Mouse (Mus musculus) CH12.LX (cell line): ENCODE measurements around the gene Olfr374. TPM values are rescaled to one million over a fixed set of nuclear protein-coding genes. Genes with fewer than 3 reads are reported as not detected.
A peak's percentile ranks its signal among the peaks of the same experiment; 100 is the strongest.

Experiments
- DNase-seq: peaks from one replicate; pipeline ENCODE4 v3.0.0-alpha.2; 2013; ENCODE audit errors: extremely low read depth
- H3K27ac ChIP-seq: 2 replicates; pipeline ENCODE4 v1.5.1; 2012; ENCODE audit warnings: low read depth, mild to moderate bottlenecking, control low read depth, moderate library complexity; ENCODE audit not compliant: insufficient read depth
- H3K27me3 ChIP-seq: replicated peaks from 2 replicates; pipeline ENCODE3; 2012; ENCODE audit warnings: inconsistent platforms
- H3K36me3 ChIP-seq, 2 experiments: replicated peaks in 1 of 2; 2 replicates each; pipeline versions ENCODE3 to v1.6.1; 2012; ENCODE audit warnings: inconsistent platforms in 1 of 2, low read length in 1 of 2, mild to moderate bottlenecking in 1 of 2, mixed read lengths in 1 of 2, moderate library complexity in 1 of 2; ENCODE audit not compliant: control insufficient read depth in 1 of 2, insufficient read depth in 1 of 2
- H3K4me1 ChIP-seq, 2 experiments: 2 replicates each; pipeline ENCODE4 v1.6.1; 2012; ENCODE audit warnings: inconsistent platforms in 1 of 2, moderate library complexity in 1 of 2; ENCODE audit not compliant: insufficient read depth in 2 of 2, control insufficient read depth in 1 of 2
- H3K4me2 ChIP-seq: 2 replicates; pipeline ENCODE4 v1.6.1; 2012; ENCODE audit warnings: low read depth, mild to moderate bottlenecking, control low read depth; ENCODE audit not compliant: poor library complexity, insufficient read depth, severe bottlenecking
- H3K4me3 ChIP-seq, 3 experiments: fragments of 150-350 bp in 1 of 3; sonication (generic) in 1 of 3; replicated peaks in 1 of 3; 2 replicates each; pipeline versions ENCODE3 to v1.5.1; 2011 to 2012; ENCODE audit warnings: low read depth in 2 of 3, low read length in 2 of 3, mild to moderate bottlenecking in 2 of 3, moderate library complexity in 2 of 3, control low read depth in 1 of 3, improper control_type of control experiment in 1 of 3, inconsistent platforms in 1 of 3, mixed read lengths in 1 of 3; ENCODE audit not compliant: poor library complexity in 1 of 3
- H3K79me2 ChIP-seq: replicated peaks from 2 replicates; pipeline ENCODE4 v1.6.1; 2012; ENCODE audit warnings: mild to moderate bottlenecking, moderate library complexity; ENCODE audit not compliant: control insufficient read depth, poor library complexity, insufficient read depth, severe bottlenecking; ENCODE audit errors: extremely low read depth
- H3K9ac ChIP-seq: 2 replicates; pipeline ENCODE4 v1.6.1; 2012; ENCODE audit warnings: low read depth, mild to moderate bottlenecking, control low read depth, moderate library complexity; ENCODE audit not compliant: insufficient read depth
- H3K9me3 ChIP-seq: replicated peaks from 2 replicates; pipeline ENCODE3; 2012; ENCODE audit warnings: low read length, inconsistent platforms, mixed read lengths
- BHLHE40 ChIP-seq: IDR thresholded peaks from 2 replicates; pipeline ENCODE4 v1.6.1; 2011; ENCODE audit warnings: mild to moderate bottlenecking, low read depth, low read length, improper control_type of control experiment
- CHD1 ChIP-seq: IDR thresholded peaks from 2 replicates; pipeline ENCODE4 v1.6.1; 2012; ENCODE audit warnings: low read depth, low read length, improper control_type of control experiment, inconsistent platforms
- ELF1 ChIP-seq: IDR thresholded peaks from 2 replicates; pipeline ENCODE4 v1.6.1; 2014; ENCODE audit warnings: low read depth, mild to moderate bottlenecking, inconsistent platforms, low read length, improper control_type of control experiment
- ETS1 ChIP-seq: conservative IDR thresholded peaks from 2 replicates; pipeline ENCODE4 v1.6.1; 2012; ENCODE audit warnings: low read depth, mild to moderate bottlenecking, inconsistent platforms, low read length, improper control_type of control experiment, moderate library complexity
- JUN ChIP-seq: IDR thresholded peaks from 2 replicates; pipeline ENCODE4 v1.6.1; 2011; ENCODE audit warnings: low read depth, mild to moderate bottlenecking, low read length, improper control_type of control experiment, moderate library complexity; ENCODE audit not compliant: insufficient read depth
- JUND ChIP-seq: conservative IDR thresholded peaks from 2 replicates; pipeline ENCODE4 v1.6.1; 2011; ENCODE audit warnings: low read depth, low read length, improper control_type of control experiment
- MAZ ChIP-seq: IDR thresholded peaks from 2 replicates; pipeline ENCODE4 v1.6.1; 2012; ENCODE audit warnings: low read depth, mild to moderate bottlenecking, inconsistent platforms, low read length, improper control_type of control experiment, moderate library complexity
- MEF2A ChIP-seq: IDR thresholded peaks from 2 replicates; pipeline ENCODE4 v1.6.1; 2014; ENCODE audit warnings: low read depth, mild to moderate bottlenecking, inconsistent platforms, low read length, improper control_type of control experiment, borderline replicate concordance
- NELFE ChIP-seq: IDR thresholded peaks from 2 replicates; pipeline ENCODE4 v1.6.1; 2011; ENCODE audit warnings: low read depth, low read length, improper control_type of control experiment
- POLR2AphosphoS2 ChIP-seq: IDR thresholded peaks from 2 replicates; pipeline ENCODE4 v1.6.1; 2011; ENCODE audit warnings: low read depth, low read length, improper control_type of control experiment
- SIN3A ChIP-seq: IDR thresholded peaks from 2 replicates; pipeline ENCODE4 v1.6.1; 2012; ENCODE audit warnings: low read length, improper control_type of control experiment, inconsistent platforms
- TBP ChIP-seq: conservative IDR thresholded peaks from 2 replicates; pipeline ENCODE4 v1.6.1; 2011; ENCODE audit warnings: low read depth, low read length, improper control_type of control experiment
- USF1 ChIP-seq: IDR thresholded peaks from 2 replicates; pipeline ENCODE4 v1.6.1; 2014; ENCODE audit warnings: low read depth, mild to moderate bottlenecking, inconsistent platforms, low read length, improper control_type of control experiment
- USF2 ChIP-seq: conservative IDR thresholded peaks from 2 replicates; pipeline ENCODE4 v1.6.1; 2011; ENCODE audit warnings: low read depth, low read length, improper control_type of control experiment
- ZC3H11A ChIP-seq: IDR thresholded peaks from 2 replicates; pipeline ENCODE4 v1.6.1; 2012; ENCODE audit warnings: low read depth, mild to moderate bottlenecking, inconsistent platforms, low read length, improper control_type of control experiment
- ZKSCAN1 ChIP-seq: IDR thresholded peaks from 2 replicates; pipeline ENCODE4 v1.6.1; 2012; ENCODE audit warnings: low read depth, inconsistent platforms, low read length, improper control_type of control experiment, borderline replicate concordance
- ZMIZ1 ChIP-seq: IDR thresholded peaks from 2 replicates; pipeline ENCODE4 v1.6.1; 2012; ENCODE audit warnings: low read depth, mild to moderate bottlenecking, inconsistent platforms, low read length, improper control_type of control experiment
- ZNF384 ChIP-seq: IDR thresholded peaks from 2 replicates; pipeline ENCODE4 v1.6.1; 2012; ENCODE audit warnings: low read depth, low read length, improper control_type of control experiment, inconsistent platforms
- dilution Hi-C: fragments of 300-500 bp; cut with MboI; formaldehyde crosslinking; loops from 2 replicates; pipeline ENCODE4 v1.14.3; 2020; ENCODE audit warnings: low sequenced_read_pairs; ENCODE audit not compliant: extremely low pct_unique_long_range_greater_than_20kb, extremely low pct_ligation_motif_present
- in situ Hi-C: fragments of 300-500 bp; cut with MboI; formaldehyde crosslinking; loops from 3 replicates; pipeline ENCODE4 v1.14.3; 2019; ENCODE audit warnings: low sequenced_read_pairs, low pct_ligation_motif_present, low pct_unique_long_range_greater_than_20kb, mixed read lengths
- polyA plus RNA-seq: library from polyadenylated mRNA; unstranded; fragments of >175 nt; gene quantifications from 2 replicates; pipeline ENCODE4 v1.2.1, GENCODE M21; 2012; ENCODE audit warnings: low read depth; ENCODE audit not compliant: insufficient read length
- total RNA-seq, 2 experiments: library from RNA; depleted of rRNA; stranded (reverse); fragments of 300-350 nt in 1 of 2; fragments of >200 nt in 1 of 2; gene quantifications; 2 replicates each; pipeline ENCODE4 v1.2.3; 2012 to 2014

The Olfr374 gene
- total and polyA plus RNA-seq, 3 experiments = not detected

DNA sequence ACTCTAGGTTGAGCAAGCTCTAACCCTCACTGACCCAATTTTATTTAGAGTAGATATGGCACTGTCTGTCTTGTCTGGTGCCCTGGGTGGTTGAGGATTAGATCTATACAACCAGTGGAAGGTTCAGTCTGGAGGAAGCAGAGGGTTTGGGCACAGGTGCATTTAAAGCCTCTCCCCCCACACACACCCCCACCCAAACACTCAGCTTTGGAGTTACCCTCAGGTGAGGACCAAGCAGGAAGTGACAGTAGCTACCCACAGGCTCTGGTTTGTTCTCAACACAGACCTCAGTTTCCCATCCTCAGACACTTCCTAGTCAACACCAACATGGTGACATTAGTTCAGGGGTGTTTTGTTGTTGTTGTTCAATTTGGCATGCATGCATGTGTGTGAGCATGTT is 56.0 kb downstream of the Olfr374 start:
- no peaks in the 10 kb centered on the region for H3K27me3 ChIP-seq
- peaks cover 83% of the 10 kb centered on the region for H3K79me2 ChIP-seq
- H3K9ac ChIP-seq = peak overlapping the region; percentile 85; the same call in 1 of the 2 replicates
- H3K9me3 ChIP-seq = no peaks in the 10 kb centered on the region
- in situ Hi-C loops = no loop called here
- H3K4me1 ChIP-seq = peaks cover 23 to 62% of the 10 kb centered on the region in 2 experiments
- DNase-seq = no peak
- H3K4me2 ChIP-seq = peak overlapping the region; percentile 82
- no peak for TF ChIP-seq POLR2AphosphoS2
- TF ChIP-seq CHD1 = no peak
- no peak for TF ChIP-seq ZMIZ1
- no peak for TF ChIP-seq ZC3H11A
- TF ChIP-seq TBP = no peak
- no peak for TF ChIP-seq USF2
- TF ChIP-seq USF1 = no peak
- no peak for TF ChIP-seq JUN
- no peak for TF ChIP-seq NELFE
- no peak for TF ChIP-seq SIN3A
- no peak for TF ChIP-seq ZKSCAN1
- TF ChIP-seq MAZ = no peak
- TF ChIP-seq ZNF384 = no peak
- no peak for TF ChIP-seq JUND
- TF ChIP-seq BHLHE40 = no peak
- TF ChIP-seq ELF1 = no peak
- TF ChIP-seq MEF2A = no peak
- TF ChIP-seq ETS1 = no peak
- no peak overlapping the region for H3K27ac ChIP-seq
- H3K36me3 ChIP-seq = peaks cover 18 to 63% of the 10 kb centered on the region in 2 experiments
- dilution Hi-C loops = no loop called here
- H3K4me3 ChIP-seq = peak overlapping the region in 2 of 3 experiments; percentile 87 to 98

Other genes starting within 250 kb of the Olfr374 start
- gene Zfp709, start 225.0 kb upstream of the Olfr374 start, total RNA-seq (2012; rRNA removed) = 2.8 and 2.9 TPM in 2 replicates
- 3.6 and 4.5 TPM in 2 replicates for gene Zfp709, start 225.0 kb upstream of the Olfr374 start, total RNA-seq (2014; rRNA removed)
- 0.94 and 1.4 TPM in 2 replicates for gene Zfp709, start 225.0 kb upstream of the Olfr374 start, polyA plus RNA-seq
- gene Zfp882, start 198.4 kb upstream of the Olfr374 start, total RNA-seq (2012; rRNA removed) = 2.6 and 3.2 TPM in 2 replicates
- gene Zfp882, start 198.4 kb upstream of the Olfr374 start, total RNA-seq (2014; rRNA removed) = 5.2 and 6.6 TPM in 2 replicates
- 4.0 and 5.8 TPM in 2 replicates for gene Zfp882, start 198.4 kb upstream of the Olfr374 start, polyA plus RNA-seq
- gene Zfp617, start 198.4 kb upstream of the Olfr374 start, total RNA-seq (2012; rRNA removed) = 9.5 and 10.7 TPM in 2 replicates
- gene Zfp617, start 198.4 kb upstream of the Olfr374 start, total RNA-seq (2014; rRNA removed) = 24.9 and 30.3 TPM in 2 replicates
- 8.6 and 14.7 TPM in 2 replicates for gene Zfp617, start 198.4 kb upstream of the Olfr374 start, polyA plus RNA-seq
- 5.9 and 7.6 TPM in 2 replicates for gene Zfp961, start 156.0 kb upstream of the Olfr374 start, total RNA-seq (2012; rRNA removed)
- 21.4 and 25.8 TPM in 2 replicates for gene Zfp961, start 156.0 kb upstream of the Olfr374 start, total RNA-seq (2014; rRNA removed)
- 13.5 and 14.9 TPM in 2 replicates for gene Zfp961, start 156.0 kb upstream of the Olfr374 start, polyA plus RNA-seq
- gene Cyp4f18, start 97.4 kb upstream of the Olfr374 start, total RNA-seq (2012; rRNA removed) = 12.7 and 13.5 TPM in 2 replicates
- gene Cyp4f18, start 97.4 kb upstream of the Olfr374 start, total RNA-seq (2014; rRNA removed) = 37.4 and 38.3 TPM in 2 replicates
- 31.7 and 34.8 TPM in 2 replicates for gene Cyp4f18, start 97.4 kb upstream of the Olfr374 start, polyA plus RNA-seq
- gene Olfr372, start 65.8 kb upstream of the Olfr374 start, total RNA-seq (2012; rRNA removed) = not detected in 2 replicates
- gene Olfr372, start 65.8 kb upstream of the Olfr374 start, total RNA-seq (2014; rRNA removed) = not detected in 2 replicates
- gene Olfr372, start 65.8 kb upstream of the Olfr374 start, polyA plus RNA-seq = not detected in 2 replicates
- 0.04 TPM in 1 of 2 replicates, not detected in the other for gene Olfr373, start 23.9 kb upstream of the Olfr374 start, total RNA-seq (2012; rRNA removed)
- gene Olfr373, start 23.9 kb upstream of the Olfr374 start, total RNA-seq (2014; rRNA removed) = not detected in 2 replicates
- 0.29 and 0.30 TPM in 2 replicates for gene Olfr373, start 23.9 kb upstream of the Olfr374 start, polyA plus RNA-seq
- gene Tpm4, start 27.9 kb downstream of the Olfr374 start, total RNA-seq (2012; rRNA removed) = 94.8 and 96.2 TPM in 2 replicates
- gene Tpm4, start 27.9 kb downstream of the Olfr374 start, total RNA-seq (2014; rRNA removed) = 284 and 318 TPM in 2 replicates
- 203 and 218 TPM in 2 replicates for gene Tpm4, start 27.9 kb downstream of the Olfr374 start, polyA plus RNA-seq
- 102 and 113 TPM in 2 replicates for gene Rab8a, start 54.2 kb downstream of the Olfr374 start, total RNA-seq (2012; rRNA removed)
- gene Rab8a, start 54.2 kb downstream of the Olfr374 start, total RNA-seq (2014; rRNA removed) = 165 and 190 TPM in 2 replicates
- gene Rab8a, start 54.2 kb downstream of the Olfr374 start, polyA plus RNA-seq = 136 and 186 TPM in 2 replicates
- 17.9 TPM in 2 replicates for gene Hsh2d, start 82.6 kb downstream of the Olfr374 start, total RNA-seq (2012; rRNA removed)
- gene Hsh2d, start 82.6 kb downstream of the Olfr374 start, total RNA-seq (2014; rRNA removed) = 25.1 and 26.1 TPM in 2 replicates
- 19.9 and 24.1 TPM in 2 replicates for gene Hsh2d, start 82.6 kb downstream of the Olfr374 start, polyA plus RNA-seq
- not detected in 2 replicates for gene Cib3, start 105.8 kb downstream of the Olfr374 start, total RNA-seq (2012; rRNA removed)
- not detected in 2 replicates for gene Cib3, start 105.8 kb downstream of the Olfr374 start, total RNA-seq (2014; rRNA removed)
- gene Cib3, start 105.8 kb downstream of the Olfr374 start, polyA plus RNA-seq = not detected in 2 replicates
- gene Gm11034, start 106.6 kb downstream of the Olfr374 start, total RNA-seq (2012; rRNA removed) = not detected in 2 replicates
- not detected in 2 replicates for gene Gm11034, start 106.6 kb downstream of the Olfr374 start, total RNA-seq (2014; rRNA removed)
- gene Gm11034, start 106.6 kb downstream of the Olfr374 start, polyA plus RNA-seq = not detected in 2 replicates
- gene Fam32a, start 112.7 kb downstream of the Olfr374 start, total RNA-seq (2012; rRNA removed) = 33.1 and 38.1 TPM in 2 replicates
- 34.6 and 38.0 TPM in 2 replicates for gene Fam32a, start 112.7 kb downstream of the Olfr374 start, total RNA-seq (2014; rRNA removed)
- 43.0 and 43.8 TPM in 2 replicates for gene Fam32a, start 112.7 kb downstream of the Olfr374 start, polyA plus RNA-seq
- gene Ap1m1, start 133.0 kb downstream of the Olfr374 start, total RNA-seq (2012; rRNA removed) = 30.3 and 31.4 TPM in 2 replicates
- 15.6 and 20.1 TPM in 2 replicates for gene Ap1m1, start 133.0 kb downstream of the Olfr374 start, total RNA-seq (2014; rRNA removed)
- 80.0 and 86.1 TPM in 2 replicates for gene Ap1m1, start 133.0 kb downstream of the Olfr374 start, polyA plus RNA-seq
- 16.4 and 18.3 TPM in 2 replicates for gene Gm10282, start 198.2 kb downstream of the Olfr374 start, total RNA-seq (2012; rRNA removed)
- gene Gm10282, start 198.2 kb downstream of the Olfr374 start, total RNA-seq (2014; rRNA removed) = 76.4 and 77.7 TPM in 2 replicates
- 125 and 176 TPM in 2 replicates for gene Gm10282, start 198.2 kb downstream of the Olfr374 start, polyA plus RNA-seq
- not detected in 2 replicates for gene Klf2, start 212.0 kb downstream of the Olfr374 start, total RNA-seq (2012; rRNA removed)
- gene Klf2, start 212.0 kb downstream of the Olfr374 start, total RNA-seq (2014; rRNA removed) = 0.12 and 0.16 TPM in 2 replicates
- 0.74 and 1.4 TPM in 2 replicates for gene Klf2, start 212.0 kb downstream of the Olfr374 start, polyA plus RNA-seq